Mouse (Mus musculus) kidney, embryonic 16.5 days (tissue): ENCODE measurements around the gene Dync1li1. TPM values are rescaled to one million over a fixed set of nuclear protein-coding genes. Genes with fewer than 3 reads are reported as not detected.
A peak's percentile ranks its signal among the peaks of the same experiment; 100 is the strongest.
"Not testable (repeated sequence)": the region's sequence is repeated elsewhere in the genome, so short reads cannot be mapped to it uniquely, and the experiment has no call there.

Source experiments
- ATAC-seq: fragments of 200-750 bp; cut with Nextera tagmentation; 2 replicates; pipeline ENCODE4 v1.8.0; 2017; ENCODE audit warnings: moderate TSS enrichment; ENCODE audit not compliant: low FRiP score, low TSS enrichment
- H3K27ac ChIP-seq: fragments of 300-500 bp; sonication (generic); 2 replicates; pipeline ENCODE4 v1.5.1; 2014; ENCODE audit warnings: low read length
- H3K27me3 ChIP-seq: fragments of 300-500 bp; sonication (generic); 2 replicates; pipeline ENCODE4 v1.6.1; 2014; ENCODE audit warnings: low read length, control low read depth, mixed read lengths; ENCODE audit not compliant: insufficient read depth
- H3K36me3 ChIP-seq: fragments of 300-500 bp; sonication (generic); 2 replicates; pipeline ENCODE4 v1.6.1; 2014; ENCODE audit warnings: low read length, control low read depth, mixed read lengths; ENCODE audit not compliant: insufficient read depth
- H3K4me1 ChIP-seq: fragments of 300-500 bp; sonication (generic); 2 replicates; pipeline ENCODE4 v1.6.1; 2014; ENCODE audit warnings: low read length, control low read depth, mixed read lengths; ENCODE audit not compliant: insufficient read depth
- H3K4me2 ChIP-seq: fragments of 300-500 bp; sonication (generic); replicated peaks from 2 replicates; pipeline ENCODE4 v1.6.1; 2014; ENCODE audit warnings: low read depth, low read length
- H3K4me3 ChIP-seq: fragments of 300-500 bp; sonication (generic); 2 replicates; pipeline ENCODE4 v1.5.1; 2014; ENCODE audit warnings: mild to moderate bottlenecking, low read length
- H3K9ac ChIP-seq: fragments of 300-500 bp; sonication (generic); replicated peaks from 2 replicates; pipeline ENCODE4 v1.6.1; 2014; ENCODE audit warnings: low read length
- H3K9me3 ChIP-seq: fragments of 300-500 bp; sonication (generic); 2 replicates; pipeline ENCODE4 v1.6.1; 2016; ENCODE audit warnings: low read length, control low read depth
- WGBS: fragments of 180-500 bp; shearing (Covaris S2); extraction: QIAGEN DNeasy Blood & Tissue Kit; methylation state at CpG from one replicate; pipeline ENCODE4 v1.1.7; 2014; 5-methylcytosine and 5-hydroxymethylcytosine counted together
- polyA plus RNA-seq: library from polyadenylated mRNA; unstranded; fragments of >200 nt; fragmentation: Nextera tagmentation; extraction: Ambion mirVana; gene quantifications from 2 replicates; pipeline ENCODE4 v1.2.1, GENCODE M21; 2015

Gene Dync1li1
- polyA plus RNA-seq, 1 experiment from 2014 or later = 45.7 TPM

- Histone ChIP-seq H3K27ac (no peak overlapping the region), H3K27me3 (no peaks in the 10 kb centered on the region), H3K4me2 (no peak overlapping the region), H3K4me1 (peaks cover 27% of the 10 kb centered on the region), H3K36me3 (peaks cover 21% of the 10 kb centered on the region; the same call in 1 of the 2 replicates), H3K9me3 (no peaks in the 10 kb centered on the region), H3K4me3 (no peak overlapping the region), H3K9ac (no peak overlapping the region)
- no peak for ATAC-seq
These were observed 2.5 kb downstream of the Dync1li1 start for GRCm38 (mm10) chr9:114691112-114691511.

- not testable (repeated sequence) for H3K4me2 ChIP-seq, H3K27ac ChIP-seq, H3K4me3 ChIP-seq, H3K9ac ChIP-seq, H3K9me3 ChIP-seq, H3K27me3 ChIP-seq, ATAC-seq, H3K4me1 ChIP-seq
- H3K36me3 ChIP-seq = peaks cover 21% of the 10 kb centered on the region
- WGBS = 95% methylated on average over 8 of the region's 8 CpGs
These were observed 7.1 kb downstream of the Dync1li1 start for GRCm38 (mm10) chr9:114695662-114696061.

- 94% methylated on average over 4 of the region's 4 CpGs for WGBS
- Histone ChIP-seq H3K4me2 (no peak overlapping the region), H3K9ac (no peak overlapping the region), H3K4me1 (no peaks in the 10 kb centered on the region), H3K9me3 (no peaks in the 10 kb centered on the region), H3K27ac (no peak overlapping the region), H3K27me3 (no peaks in the 10 kb centered on the region), H3K36me3 (peaks cover 19% of the 10 kb centered on the region), H3K4me3 (no peak overlapping the region)
- ATAC-seq = no peak
These were observed 8.5 kb downstream of the Dync1li1 start for GRCm38 (mm10) chr9:114697072-114697471.

GRCm38 (mm10) chr9:114697926-114698325, 9.3 kb downstream of the Dync1li1 start:
- H3K27me3 ChIP-seq = no peaks in the 10 kb centered on the region
- no peak overlapping the region for H3K4me2 ChIP-seq
- no peak overlapping the region for H3K4me3 ChIP-seq
- peaks cover 11% of the 10 kb centered on the region for H3K36me3 ChIP-seq
- H3K27ac ChIP-seq = no peak overlapping the region
- H3K4me1 ChIP-seq = no peaks in the 10 kb centered on the region
- ATAC-seq = no peak
- WGBS = 86% methylated on average over 5 of the region's 5 CpGs
- no peak overlapping the region for H3K9ac ChIP-seq
- no peaks in the 10 kb centered on the region for H3K9me3 ChIP-seq

GRCm38 (mm10) chr9:114699262-114699661, 10.7 kb downstream of the Dync1li1 start:
- Histone ChIP-seq H3K27me3 (no peaks in the 10 kb centered on the region), H3K4me3 (no peak overlapping the region), H3K4me1 (no peaks in the 10 kb centered on the region), H3K4me2 (no peak overlapping the region), H3K9me3 (no peaks in the 10 kb centered on the region), H3K27ac (no peak overlapping the region), H3K36me3 (peaks cover 3% of the 10 kb centered on the region), H3K9ac (no peak overlapping the region)
- WGBS = 73% methylated on average over 6 of the region's 6 CpGs
- ATAC-seq = no peak

- Histone ChIP-seq H3K9ac (no peak overlapping the region), H3K4me2 (no peak overlapping the region), H3K27me3 (no peaks in the 10 kb centered on the region), H3K4me3 (no peak overlapping the region), H3K9me3 (no peaks in the 10 kb centered on the region), H3K4me1 (no peaks in the 10 kb centered on the region), H3K27ac (peak overlapping the region; percentile 91), H3K36me3 (peaks cover 5% of the 10 kb centered on the region; the same call in 1 of the 2 replicates)
- no peak for ATAC-seq
- WGBS = 86% methylated on average over 15 of the region's 16 CpGs
These were observed 11.5 kb downstream of the Dync1li1 start for GRCm38 (mm10) chr9:114699882-114700665.

- WGBS = 54% methylated on average over 2 of the region's 2 CpGs
- Histone ChIP-seq H3K4me3 (no peak overlapping the region), H3K9ac (no peak overlapping the region; the same call in 1 of the 2 replicates), H3K4me1 (no peaks in the 10 kb centered on the region), H3K9me3 (0 out of 2 replicates have a peak, but pooled peaks cover 5% of the 10 kb centered on the region), H3K36me3 (peaks cover 14% of the 10 kb centered on the region), H3K27ac (peak overlapping the region; percentile 91), H3K4me2 (no peak overlapping the region), H3K27me3 (no peaks in the 10 kb centered on the region)
- ATAC-seq = peak; percentile 70; the same call in 1 of the 2 replicates
These were observed 12.4 kb downstream of the Dync1li1 start for GRCm38 (mm10) chr9:114701031-114701430.

- H3K4me2 ChIP-seq = no peak overlapping the region
- WGBS = 83% methylated on average over 4 of the region's 4 CpGs
- H3K9me3 ChIP-seq = 0 out of 2 replicates have a peak, but pooled peaks cover 5% of the 10 kb centered on the region
- no peaks in the 10 kb centered on the region for H3K27me3 ChIP-seq
- no peaks in the 10 kb centered on the region for H3K4me1 ChIP-seq
- H3K36me3 ChIP-seq = peaks cover 21% of the 10 kb centered on the region
- peak overlapping the region; percentile 29; the same call in 1 of the 2 replicates for H3K27ac ChIP-seq
- peak; percentile 49; the same call in 1 of the 2 replicates for ATAC-seq
- no peak overlapping the region for H3K4me3 ChIP-seq
- H3K9ac ChIP-seq = no peak overlapping the region
These were observed 13.3 kb downstream of the Dync1li1 start for GRCm38 (mm10) chr9:114701921-114702320.

- Histone ChIP-seq H3K9ac (no peak overlapping the region), H3K4me2 (no peak overlapping the region), H3K4me1 (no peaks in the 10 kb centered on the region), H3K9me3 (0 out of 2 replicates have a peak, but pooled peaks cover 5% of the 10 kb centered on the region), H3K27me3 (no peaks in the 10 kb centered on the region), H3K27ac (no peak overlapping the region), H3K4me3 (no peak overlapping the region), H3K36me3 (peaks cover 33% of the 10 kb centered on the region)
- WGBS = 93% methylated on average over 4 of the region's 4 CpGs
- no peak for ATAC-seq
These were observed 19.2 kb downstream of the Dync1li1 start for GRCm38 (mm10) chr9:114707805-114708204.

GRCm38 (mm10) chr9:114710345-114710744, 21.8 kb downstream of the Dync1li1 start:
- no peak overlapping the region for H3K9ac ChIP-seq
- no peak overlapping the region for H3K27ac ChIP-seq
- H3K27me3 ChIP-seq = no peaks in the 10 kb centered on the region
- H3K4me1 ChIP-seq = no peaks in the 10 kb centered on the region
- WGBS = 82% methylated on average over 7 of the region's 7 CpGs
- no peak overlapping the region for H3K4me3 ChIP-seq
- H3K36me3 ChIP-seq = peaks cover 44% of the 10 kb centered on the region
- 0 out of 2 replicates have a peak, but pooled peaks cover 5% of the 10 kb centered on the region for H3K9me3 ChIP-seq
- ATAC-seq = no peak
- H3K4me2 ChIP-seq = no peak overlapping the region
